Mouse (Mus musculus) left cerebral cortex, adult 8-10 months (tissue): ENCODE data around the gene Tnrc6c. TPM values are rescaled to one million over a fixed set of nuclear protein-coding genes. Genes with fewer than 3 reads are reported as not detected.

Source experiments
- DNase-seq, 2 experiments: peaks; one replicate each; pipeline ENCODE4 v3.0.0; 2022; ENCODE audit warnings: low spot score in 2 of 2
- total RNA-seq, 4 experiments: library from RNA; stranded (reverse); gene quantifications; 2 replicates each; pipeline ENCODE4 v1.2.4; 2022

Tnrc6c gene
- total RNA-seq, 4 experiments from 2014 or later, result 54.0 to 61.3 (median 57.8) TPM

DNA sequence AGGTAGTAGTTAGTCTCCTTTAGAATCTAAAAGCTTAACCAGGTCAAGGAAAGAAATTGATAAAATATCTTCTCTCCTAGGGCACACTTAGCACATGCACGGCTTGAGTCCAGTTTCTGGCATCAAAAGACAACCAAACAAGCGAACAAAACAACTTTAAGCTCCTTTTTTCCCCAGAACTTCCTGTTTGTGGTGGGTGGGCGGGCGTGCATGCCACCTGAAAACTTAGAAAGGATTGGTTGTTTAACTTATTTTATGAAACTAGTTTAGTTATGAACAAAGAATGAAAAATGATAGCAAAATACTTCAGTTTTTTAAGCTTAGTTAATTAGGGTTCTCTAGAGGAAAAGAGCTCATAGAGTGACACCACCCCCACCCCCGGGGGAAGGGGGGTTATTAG lies 17.5 kb downstream of the Tnrc6c start:
- DNase-seq, result no peak

GRCm38 (mm10) chr11:117674531-117674930 lies 20.4 kb downstream of the Tnrc6c start:
- DNase-seq, result no peak

- DNase-seq, result no peak
Observed at GRCm38 (mm10) chr11:117676649-117677048, 22.6 kb downstream of the Tnrc6c start.

DNA sequence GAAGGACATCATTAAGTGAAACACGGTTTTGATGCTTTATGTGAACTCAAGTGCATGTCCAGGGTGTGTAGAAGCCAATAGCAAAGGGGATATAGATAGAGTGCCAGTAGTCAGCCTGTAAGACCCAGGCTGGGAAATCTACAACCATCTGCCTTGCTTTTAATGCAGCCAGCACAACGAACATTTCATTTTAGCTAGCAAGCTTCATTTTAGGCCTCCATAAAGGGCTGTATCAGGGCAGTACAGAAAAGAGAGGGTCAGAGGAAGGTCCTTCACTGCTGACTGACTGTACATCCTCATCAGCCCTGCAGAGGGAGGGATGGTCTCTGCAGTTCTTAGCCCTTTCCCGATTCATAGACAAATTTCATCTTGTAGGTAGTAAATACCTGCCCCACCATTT lies 23.0 kb downstream of the Tnrc6c start:
- DNase-seq, result no peak

- DNase-seq, result no peak
Observed at GRCm38 (mm10) chr11:117677594-117677993, 23.5 kb downstream of the Tnrc6c start.

DNA sequence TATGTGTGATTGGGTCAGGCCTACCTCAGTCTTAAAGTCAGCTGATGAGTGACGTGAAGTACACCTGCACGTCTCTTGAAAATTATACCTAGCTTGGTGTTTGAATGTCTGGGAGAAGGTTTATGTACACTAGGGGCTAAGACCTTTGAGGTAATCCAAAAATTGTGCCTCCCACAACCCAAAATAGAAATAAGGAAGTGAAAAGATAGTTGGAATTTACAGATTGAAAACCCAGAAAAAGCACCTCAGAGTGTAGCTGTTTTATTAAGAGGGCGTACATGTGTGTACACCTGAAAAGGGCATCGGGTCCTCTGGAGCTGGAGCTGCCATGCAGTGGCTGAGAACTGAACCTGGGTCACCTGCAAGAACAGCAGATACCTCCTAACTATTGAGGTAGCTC lies 24.1 kb downstream of the Tnrc6c start:
- DNase-seq, result no peak

- DNase-seq, result no peak
Observed at GRCm38 (mm10) chr11:117678740-117679139, 24.7 kb downstream of the Tnrc6c start.

- DNase-seq, result no peak
Observed at GRCm38 (mm10) chr11:117684640-117685039, 30.6 kb downstream of the Tnrc6c start.

- no peak for DNase-seq
Observed at GRCm38 (mm10) chr11:117685461-117685860, 31.4 kb downstream of the Tnrc6c start.

DNA sequence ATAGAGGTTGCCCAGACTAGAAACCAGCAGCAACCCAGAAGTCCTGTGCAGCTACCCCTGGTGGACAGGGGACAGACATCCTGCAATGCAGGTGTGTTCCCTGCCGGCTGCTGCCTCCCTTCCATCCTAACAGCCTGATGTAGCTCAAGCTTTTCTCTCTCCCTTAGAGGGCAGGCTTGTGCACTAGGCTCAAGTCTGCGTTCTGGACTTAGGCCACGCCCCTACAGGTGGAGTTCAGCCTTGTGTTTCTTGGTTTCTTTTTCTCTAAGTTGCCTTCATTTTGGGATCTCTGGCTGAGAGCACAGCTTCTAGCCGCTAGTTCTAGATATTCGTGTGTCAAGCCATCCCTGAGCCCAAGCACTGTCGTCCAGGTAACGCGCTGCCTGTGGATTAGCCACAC lies 31.9 kb downstream of the Tnrc6c start:
- no peak for DNase-seq

DNA sequence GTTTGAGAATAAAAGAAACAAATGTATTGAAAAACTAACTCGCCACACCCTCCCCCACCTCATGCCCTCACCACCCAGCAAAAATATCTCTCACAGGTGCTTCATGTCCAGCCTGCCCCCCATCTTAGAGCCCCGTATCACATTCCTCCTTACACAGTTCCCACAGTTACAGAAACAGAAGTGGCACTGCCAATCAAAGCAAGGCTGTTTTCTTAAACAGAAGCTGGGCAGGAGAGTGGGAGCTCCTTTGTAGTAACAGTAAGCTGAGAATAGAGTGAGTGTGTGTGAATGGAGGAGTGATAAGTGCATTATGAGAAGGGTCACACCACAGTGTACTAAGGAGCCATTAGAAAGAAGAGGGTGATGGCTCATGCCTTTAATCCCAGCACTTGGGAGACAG lies 34.5 kb downstream of the Tnrc6c start:
- DNase-seq, result no peak

- no peak for DNase-seq
Observed at GRCm38 (mm10) chr11:117691311-117691710, 37.2 kb downstream of the Tnrc6c start.

GRCm38 (mm10) chr11:117694050-117694449 lies 40.0 kb downstream of the Tnrc6c start:
- no peak for DNase-seq

DNA sequence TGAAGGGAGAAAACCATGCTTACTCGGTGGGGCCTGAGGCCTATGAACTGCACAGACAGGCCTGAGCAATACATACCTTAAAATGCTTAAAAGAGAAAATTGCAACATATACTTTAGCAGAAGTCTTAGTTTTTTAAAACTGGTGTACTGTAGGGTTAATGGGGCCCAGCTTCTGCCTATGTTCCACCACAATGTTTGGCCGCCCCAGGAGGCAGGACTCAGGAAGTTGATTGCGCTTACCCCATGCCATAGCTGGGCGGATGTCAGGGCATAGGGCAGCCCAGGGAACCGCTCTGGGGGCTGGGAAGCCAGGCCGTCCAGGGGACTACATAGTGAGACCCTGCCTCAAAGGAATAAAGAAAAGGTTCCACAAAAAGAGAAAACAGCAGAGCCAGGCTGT lies 42.5 kb downstream of the Tnrc6c start:
- no peak for DNase-seq

- DNase-seq, result no peak
Observed at GRCm38 (mm10) chr11:117700871-117701270, 46.8 kb downstream of the Tnrc6c start.

DNA sequence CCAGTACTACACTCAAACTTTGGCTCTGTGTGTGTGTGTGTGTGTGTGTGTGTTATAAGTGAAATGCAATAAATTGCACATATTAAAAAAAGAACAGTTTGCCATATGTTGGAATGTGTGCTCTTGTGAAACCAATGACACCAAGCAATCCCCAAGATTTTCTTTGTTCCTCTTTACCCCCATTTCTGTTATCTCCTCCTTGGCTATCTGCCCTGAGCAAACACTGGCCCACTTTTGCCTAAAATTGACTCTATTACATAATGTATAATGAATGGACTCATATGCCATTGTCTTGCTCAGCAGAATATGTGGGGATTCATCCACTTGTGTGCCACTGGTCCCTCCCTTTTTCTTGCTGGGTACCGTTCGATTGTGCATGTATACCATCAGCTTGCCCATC lies 52.2 kb downstream of the Tnrc6c start:
- no peak for DNase-seq

- DNase-seq, result no peak
Observed at GRCm38 (mm10) chr11:117707238-117707637, 53.1 kb downstream of the Tnrc6c start.

DNA sequence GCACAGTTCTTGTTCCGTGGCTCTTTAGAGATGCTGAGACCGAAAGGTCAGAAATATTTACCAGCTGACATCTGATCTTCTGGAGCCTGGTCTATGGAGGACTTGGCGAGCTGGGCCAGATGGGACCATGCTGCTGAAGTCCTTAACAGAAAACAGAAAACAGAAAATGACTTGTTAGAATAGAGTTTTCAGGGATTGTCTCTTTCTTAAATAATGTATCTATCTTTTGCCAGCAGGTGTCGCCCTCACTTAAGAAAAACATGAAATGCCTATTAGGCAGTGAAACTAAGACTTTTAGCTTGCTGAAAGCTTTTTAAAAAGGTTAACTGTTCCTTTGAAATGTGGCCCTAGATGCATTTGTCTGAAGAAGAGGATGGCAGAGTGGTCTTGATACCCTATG lies 55.2 kb downstream of the Tnrc6c start:
- no peak for DNase-seq

- DNase-seq, result no peak
Observed at GRCm38 (mm10) chr11:117710815-117711294, 56.8 kb downstream of the Tnrc6c start.

- no peak for DNase-seq
Observed at GRCm38 (mm10) chr11:117712065-117712464, 58.0 kb downstream of the Tnrc6c start.

- DNase-seq, result no peak
Observed at GRCm38 (mm10) chr11:117713375-117713774, 59.3 kb downstream of the Tnrc6c start.

GRCm38 (mm10) chr11:117718838-117719237 lies 64.7 kb downstream of the Tnrc6c start:
- no peak for DNase-seq

DNA sequence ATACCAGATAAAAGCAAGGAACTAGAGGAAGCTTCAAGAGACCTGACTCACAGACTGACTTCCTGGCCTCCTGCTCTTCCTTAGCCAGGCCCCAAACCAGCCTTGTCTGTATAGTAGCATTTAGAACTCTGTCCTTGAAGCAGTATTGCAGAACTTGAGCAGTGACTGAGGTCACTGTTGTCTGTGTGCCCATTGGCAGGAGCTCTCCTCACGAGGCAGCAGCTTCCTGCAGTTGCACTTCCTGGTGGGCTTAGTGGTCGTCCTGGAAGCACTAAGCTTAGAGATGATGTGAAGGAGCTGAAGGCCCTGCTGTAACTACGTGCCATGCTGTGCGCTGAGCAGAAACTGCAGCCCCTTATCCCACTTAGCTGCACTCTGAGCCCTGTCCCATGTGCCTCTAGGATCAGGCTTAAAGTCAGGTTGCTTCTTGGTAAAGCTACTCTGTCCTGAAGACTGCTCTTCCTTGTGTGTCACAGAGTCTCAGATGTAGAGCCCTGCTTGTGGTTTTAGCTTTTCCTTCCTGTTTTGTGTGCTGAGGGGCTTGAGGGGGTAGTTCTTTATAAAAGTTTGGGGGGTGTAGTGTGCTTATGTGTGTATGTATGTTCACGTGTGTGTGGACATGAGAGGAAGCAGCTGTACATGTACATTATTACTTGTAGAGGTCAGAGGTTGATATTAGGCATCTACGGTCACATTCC lies 70.7 kb downstream of the Tnrc6c start:
- no peak for DNase-seq

DNA sequence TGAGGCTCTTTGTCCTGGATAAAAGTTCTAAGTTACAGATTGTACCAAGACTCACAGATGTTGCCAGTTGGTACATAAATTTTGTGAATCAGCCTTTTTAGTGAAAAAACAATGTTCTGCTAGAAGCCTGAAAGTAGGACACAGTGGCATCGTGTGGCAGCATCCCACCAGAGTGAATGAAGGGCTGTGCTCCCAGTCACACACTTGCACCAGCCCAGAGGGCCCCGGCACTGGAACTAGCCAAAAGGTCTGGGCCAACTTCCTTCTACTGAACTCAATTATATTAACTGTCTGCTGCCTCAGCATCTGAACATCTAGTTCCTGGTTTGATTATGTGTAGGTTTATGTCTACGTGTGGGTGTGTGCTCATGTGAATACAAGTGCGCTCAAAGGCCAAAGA lies 72.9 kb downstream of the Tnrc6c start:
- no peak for DNase-seq
